In genomic region chr7:80260625-80261371, GRCm38 (mm10) we compare ENCODE assay signal across 8 mouse cellular contexts. TPM values are rescaled to one million over a fixed set of nuclear protein-coding genes. Genes with fewer than 3 reads are reported as not detected.
DNase-seq lines count a peak whose midpoint lies in the region; ATAC-seq and TF ChIP-seq lines count a peak whose summit lies in the region.

TSS of gene Ngrn (plus strand) at chr7:80261215.

- peaks cover 18% of the 10 kb centered on the region for H3K36me3 ChIP-seq in C2C12 (ENCODE audit: control insufficient read depth, insufficient read depth)
- peaks cover 25% of the 10 kb centered on the region for H3K36me3 ChIP-seq in kidney, embryonic 14.5 days (ENCODE audit: control insufficient read depth, insufficient read depth, low read length)
- H3K36me3 ChIP-seq in limb, embryonic 14.5 days (ENCODE audit: control insufficient read depth, insufficient read depth, low read length): peaks cover 19% of the 10 kb centered on the region
- peaks cover 15% of the 10 kb centered on the region for H3K36me3 ChIP-seq in midbrain, embryonic 16.5 days (ENCODE audit: control insufficient read depth, insufficient read depth, low read length)
- H3K36me3 ChIP-seq in spleen, adult 2 months (ENCODE audit: control insufficient read depth, insufficient read depth, low read length): peaks cover 6% of the 10 kb centered on the region

- DNase-seq in brain, adult 2 months (ENCODE audit: low read depth, low spot score): peak; percentile 95
- peak; percentile 85 to 88 for DNase-seq in heart, adult 9 months (ENCODE audit: low spot score in 2 of 2)
- peak; percentile 92 for DNase-seq in limb, embryonic 14.5 days (ENCODE audit: low spot score)
- DNase-seq in spleen, adult 2 months (ENCODE audit: low read depth in 1 of 2, low spot score in 2 of 2): peak; percentile 70 to 79

- peak within 1 kb of the TSS; percentile 92 for H3ac ChIP-seq in C2C12 (ENCODE audit: control insufficient read depth, insufficient read length, low read depth)

- 26% methylated on average over 40 of the region's 40 CpGs for WGBS in kidney, embryonic 14.5 days
- WGBS in limb, embryonic 14.5 days: 25% methylated on average over 40 of the region's 40 CpGs
- 26% methylated on average over 40 of the region's 40 CpGs for WGBS in midbrain, embryonic 16.5 days
- 30% methylated on average over 40 of the region's 40 CpGs for WGBS in spleen, adult 2 months

- peak within 1 kb of the TSS; percentile 72 for H3K9ac ChIP-seq in kidney, embryonic 14.5 days (ENCODE audit: low read depth, low read length)
- H3K9ac ChIP-seq in limb, embryonic 14.5 days (ENCODE audit: low read depth, low read length, severe bottlenecking): peak within 1 kb of the TSS; percentile 75
- peak within 1 kb of the TSS; percentile 85 for H3K9ac ChIP-seq in midbrain, embryonic 16.5 days (ENCODE audit: low read depth, low read length)

- peak; percentile 84 for TF ChIP-seq POLR2A in embryonic fibroblast, embryonic 13.5 days (IDR thresholded peaks at IDR 0.05; ENCODE audit: low read depth, low read length)
- TF ChIP-seq POLR2A in limb, embryonic 14.5 days (IDR thresholded peaks at IDR 0.05; ENCODE audit: borderline replicate concordance, extremely low read depth, insufficient read depth, insufficient read length): peak; percentile 79; the same call in 1 of the 2 replicates
- peak; percentile 60; the same call in 1 of the 2 replicates for TF ChIP-seq POLR2A in spleen, adult 2 months (IDR thresholded peaks at IDR 0.05; ENCODE audit: low read depth, low read length)

- peak within 1 kb of the TSS; percentile 54 for H3K4me2 ChIP-seq in kidney, embryonic 14.5 days (replicated peaks; ENCODE audit: low read depth, low read length)
- peak within 1 kb of the TSS; percentile 48 for H3K4me2 ChIP-seq in limb, embryonic 14.5 days (replicated peaks; ENCODE audit: low read depth, low read length, severe bottlenecking)
- peak within 1 kb of the TSS; percentile 72 for H3K4me2 ChIP-seq in midbrain, embryonic 16.5 days (ENCODE audit: low read length)

- TF ChIP-seq CTCF in C2C12 (IDR thresholded peaks at IDR 0.05; ENCODE audit: control insufficient read depth, insufficient read depth, insufficient read length): no peak
- no peak for TF ChIP-seq CTCF in embryonic fibroblast, embryonic 13.5 days (IDR thresholded peaks at IDR 0.05; ENCODE audit: borderline replicate concordance, insufficient read depth, low read length)
- TF ChIP-seq CTCF in spleen, adult 2 months (IDR thresholded peaks at IDR 0.05; ENCODE audit: extremely low read depth, insufficient read depth, insufficient read length, insufficient replicate concordance): no peak

- no peaks in the 10 kb centered on the region; the same call in 1 of the 2 replicates for H3K4me1 ChIP-seq in embryonic fibroblast, embryonic 13.5 days (ENCODE audit: control insufficient read depth, insufficient read depth, low read length)
- H3K4me1 ChIP-seq in kidney, embryonic 14.5 days (ENCODE audit: control insufficient read depth, insufficient read depth, low read length): peaks cover 6% of the 10 kb centered on the region
- H3K4me1 ChIP-seq in limb, embryonic 14.5 days (ENCODE audit: control insufficient read depth, insufficient read depth, low read length): no peaks in the 10 kb centered on the region
- H3K4me1 ChIP-seq in midbrain, embryonic 16.5 days (ENCODE audit: control insufficient read depth, insufficient read depth, low read length): peaks cover 9% of the 10 kb centered on the region
- 0 out of 2 replicates have a peak, but pooled peaks cover 3% of the 10 kb centered on the region for H3K4me1 ChIP-seq in spleen, adult 2 months (ENCODE audit: control insufficient read depth, insufficient read depth, insufficient read length)

- H3K79me2 ChIP-seq in C2C12 (ENCODE audit: control insufficient read depth, insufficient read depth): peaks cover 34% of the 10 kb centered on the region

- H3K27ac ChIP-seq in embryonic fibroblast, embryonic 13.5 days (ENCODE audit: insufficient read depth, low read length): 0 out of 2 replicates have a peak within 1 kb of the TSS, but pooled peaks have one; percentile 9
- H3K27ac ChIP-seq in kidney, embryonic 14.5 days (ENCODE audit: low read depth, low read length): peak within 1 kb of the TSS; percentile 53
- H3K27ac ChIP-seq in limb, embryonic 14.5 days (replicated peaks; ENCODE audit: low read depth, low read length): peak within 1 kb of the TSS; percentile 81
- H3K27ac ChIP-seq in midbrain, embryonic 16.5 days (ENCODE audit: low read length): peak within 1 kb of the TSS; percentile 77
- peak within 1 kb of the TSS; percentile 66 for H3K27ac ChIP-seq in spleen, adult 2 months (ENCODE audit: insufficient read depth, low read length)

- peak; percentile 89 for ATAC-seq in kidney, embryonic 14.5 days (ENCODE audit: low FRiP score, low TSS enrichment)
- ATAC-seq in limb, embryonic 14.5 days (ENCODE audit: low FRiP score, low read depth): peak; percentile 93
- peak; percentile 94 for ATAC-seq in midbrain, embryonic 16.5 days

- H3K4me3 ChIP-seq in C2C12 (ENCODE audit: insufficient read depth, poor library complexity, severe bottlenecking): peak within 1 kb of the TSS; percentile 69
- H3K4me3 ChIP-seq in embryonic fibroblast, embryonic 13.5 days (ENCODE audit: insufficient read depth, low read length): peak within 1 kb of the TSS; percentile 83
- peak within 1 kb of the TSS; percentile 69 for H3K4me3 ChIP-seq in kidney, embryonic 14.5 days (ENCODE audit: low read length)
- peak within 1 kb of the TSS; percentile 94 for H3K4me3 ChIP-seq in limb, embryonic 14.5 days (replicated peaks; ENCODE audit: low read length)
- H3K4me3 ChIP-seq in midbrain, embryonic 16.5 days (ENCODE audit: low read depth, low read length): peak within 1 kb of the TSS; percentile 71
- H3K4me3 ChIP-seq in spleen, adult 2 months (ENCODE audit: extremely low read depth, insufficient read depth, insufficient read length): peak within 1 kb of the TSS; percentile 84

- H3K79me3 ChIP-seq in C2C12 (ENCODE audit: low read depth): peaks cover 16% of the 10 kb centered on the region

- H3K27me3 ChIP-seq in C2C12 (ENCODE audit: control insufficient read depth, insufficient read depth, insufficient read length): no peaks in the 10 kb centered on the region
- H3K27me3 ChIP-seq in kidney, embryonic 14.5 days (ENCODE audit: control insufficient read depth, insufficient read depth, low read length): no peaks in the 10 kb centered on the region
- no peaks in the 10 kb centered on the region for H3K27me3 ChIP-seq in limb, embryonic 14.5 days (ENCODE audit: control insufficient read depth, insufficient read depth, low read length)
- H3K27me3 ChIP-seq in midbrain, embryonic 16.5 days (ENCODE audit: control insufficient read depth, insufficient read depth, low read depth, low read length): peaks cover 27% of the 10 kb centered on the region
- no peaks in the 10 kb centered on the region for H3K27me3 ChIP-seq in spleen, adult 2 months (ENCODE audit: control insufficient read depth, insufficient read depth, low read length)

- no peaks in the 10 kb centered on the region for H3K9me3 ChIP-seq in kidney, embryonic 14.5 days (ENCODE audit: control insufficient read depth, low read length)
- H3K9me3 ChIP-seq in limb, embryonic 14.5 days (ENCODE audit: control insufficient read depth, low read length): no peaks in the 10 kb centered on the region
- no peaks in the 10 kb centered on the region for H3K9me3 ChIP-seq in midbrain, embryonic 16.5 days (replicated peaks; ENCODE audit: control insufficient read depth, low read length, poor library complexity, severe bottlenecking)

TF ChIP-seq in C2C12, 6 proteins besides CTCF, POLR2A, EP300 and RAD21:
- no peak for TF ChIP-seq FOSL1 (IDR thresholded peaks at IDR 0.05; ENCODE audit: insufficient read depth, low read length, poor library complexity, severe bottlenecking)
- TF ChIP-seq MYOG (IDR thresholded peaks at IDR 0.05; ENCODE audit: control insufficient read depth, extremely low read depth, insufficient read length): no peak
- TF ChIP-seq MYOD1 (IDR thresholded peaks at IDR 0.05; ENCODE audit: control insufficient read depth, insufficient read length, low read depth): no peak
- TF ChIP-seq MAX (IDR thresholded peaks at IDR 0.05): no peak
- TF ChIP-seq CEBPB (IDR thresholded peaks at IDR 0.05; ENCODE audit: low read depth): no peak
- TF ChIP-seq USF1 (IDR thresholded peaks at IDR 0.05; ENCODE audit: low read depth): no peak
TF ChIP-seq in C2C12: peak in this region for 0.

RNA-seq across cellular contexts. Expression of gene Ngrn, which starts in this region (rescaled TPM):
- 31.1 TPM for polyA plus RNA-seq in C2C12 (2012; fragmentation: generic; extraction: Trizol)
- polyA plus RNA-seq in embryonic fibroblast, embryonic 13.5 days (2011; ENCODE audit: insufficient read length, low read depth, missing spikeins): 15.8 and 17.4 TPM in 2 replicates
- polyA plus RNA-seq in kidney, embryonic 14.5 days (2014; fragmentation: Nextera tagmentation; extraction: Ambion mirVana): 44.8 and 49.7 TPM in 2 replicates
- polyA plus RNA-seq in limb, embryonic 14.5 days (2012; rRNA removed): 50.0 and 51.6 TPM in 2 replicates
- 47.5 and 49.9 TPM in 2 replicates for polyA plus RNA-seq in limb, embryonic 14.5 days (2014; fragmentation: Nextera tagmentation; extraction: Ambion mirVana)
- 73.8 and 78.5 TPM in 2 replicates for polyA plus RNA-seq in midbrain, embryonic 16.5 days (2015; fragmentation: Nextera tagmentation; extraction: Ambion mirVana)
- 14.9 and 21.5 TPM in 2 replicates for polyA plus RNA-seq in spleen, adult 2 months (2012; rRNA removed)

Comparison
In these comparisons a context has a peak if more than half of its experiments do, and no peak if none do; other contexts are left out.
1. Peak in every context shown above with its lines: DNase-seq, ATAC-seq, H3K4me3 ChIP-seq and H3K27ac ChIP-seq.
2. H3K27ac ChIP-seq: peak in every context shown above with its lines; median percentile 81 in limb, embryonic 14.5 days; 77 in midbrain, embryonic 16.5 days; 66 in spleen, adult 2 months; 53 in kidney, embryonic 14.5 days; 9 in embryonic fibroblast, embryonic 13.5 days.